Mouse (Mus musculus): Measurements from ENCODE around the gene Nrap. TPM values are rescaled to one million over a fixed set of nuclear protein-coding genes. Genes with fewer than 3 reads are reported as not detected.
"Not testable (repeated sequence)": the region's sequence is repeated elsewhere in the genome, so short reads cannot be mapped to it uniquely, and the experiment has no call there.

Nrap gene
- polyA plus RNA-seq, 1 experiment from 2014 or later = 0.09 TPM

GRCm38 (mm10) chr19:56419452-56419851 is 29.6 kb upstream of the Nrap start:
- WGBS = 63% methylated on average over 9 of the region's 9 CpGs
- H3K36me3 ChIP-seq = no peaks in the 10 kb centered on the region
- H3K9me3 ChIP-seq (replicated peaks) = no peaks in the 10 kb centered on the region
- H3K27ac ChIP-seq = no peak overlapping the region
- DNase-seq (ENCODE audit: low spot score) = peak; percentile 58
- no peaks in the 10 kb centered on the region for H3K27me3 ChIP-seq (ENCODE audit: low read depth, poor library complexity, severe bottlenecking)
- H3K4me3 ChIP-seq = no peak overlapping the region
- peaks cover 27% of the 10 kb centered on the region for H3K4me1 ChIP-seq

GRCm38 (mm10) chr19:56418404-56418803 is 28.6 kb upstream of the Nrap start:
- no peak for DNase-seq (ENCODE audit: low spot score)
- Histone ChIP-seq H3K4me1 (peaks cover 20% of the 10 kb centered on the region), H3K9me3 (replicated peaks) (no peaks in the 10 kb centered on the region), H3K27me3 (ENCODE audit: low read depth, poor library complexity, severe bottlenecking) (no peaks in the 10 kb centered on the region), H3K27ac (no peak overlapping the region), H3K36me3 (no peaks in the 10 kb centered on the region), H3K4me3 (no peak overlapping the region)
- 85% methylated on average over 4 of the region's 4 CpGs for WGBS

GRCm38 (mm10) chr19:56409884-56410283 is 20.0 kb upstream of the Nrap start:
- DNase-seq (ENCODE audit: low spot score); H3K4me3 ChIP-seq; H3K9me3 ChIP-seq (replicated peaks); H3K4me1 ChIP-seq; H3K27ac ChIP-seq; H3K27me3 ChIP-seq (ENCODE audit: low read depth, poor library complexity, severe bottlenecking): not testable (repeated sequence)
- H3K36me3 ChIP-seq = peaks cover 42% of the 10 kb centered on the region
- WGBS = 96% methylated on average over 4 of the region's 4 CpGs

- peaks cover 53% of the 10 kb centered on the region for H3K36me3 ChIP-seq
- no peak overlapping the region for H3K4me3 ChIP-seq
- H3K27me3 ChIP-seq (ENCODE audit: low read depth, poor library complexity, severe bottlenecking) = no peaks in the 10 kb centered on the region
- peaks cover 17% of the 10 kb centered on the region for H3K4me1 ChIP-seq
- WGBS = 96% methylated on average over 7 of the region's 7 CpGs
- no peak overlapping the region for H3K27ac ChIP-seq
- H3K9me3 ChIP-seq (replicated peaks) = no peaks in the 10 kb centered on the region
- no peak for DNase-seq (ENCODE audit: low spot score)
Measured at GRCm38 (mm10) chr19:56406581-56406980, 16.7 kb upstream of the Nrap start.

GRCm38 (mm10) chr19:56405824-56406223 is 16.0 kb upstream of the Nrap start:
- Histone ChIP-seq H3K27me3 (ENCODE audit: low read depth, poor library complexity, severe bottlenecking) (no peaks in the 10 kb centered on the region), H3K4me3 (no peak overlapping the region), H3K36me3 (peaks cover 53% of the 10 kb centered on the region), H3K9me3 (replicated peaks) (no peaks in the 10 kb centered on the region), H3K27ac (no peak overlapping the region), H3K4me1 (peaks cover 25% of the 10 kb centered on the region)
- WGBS = 96% methylated on average over 4 of the region's 4 CpGs
- DNase-seq (ENCODE audit: low spot score) = no peak

- Histone ChIP-seq H3K4me1 (peaks cover 57% of the 10 kb centered on the region), H3K36me3 (peaks cover 31% of the 10 kb centered on the region), H3K9me3 (replicated peaks) (no peaks in the 10 kb centered on the region), H3K27ac (peak overlapping the region; percentile 56; the same call in 1 of the 2 replicates), H3K4me3 (no peak overlapping the region), H3K27me3 (ENCODE audit: low read depth, poor library complexity, severe bottlenecking) (no peaks in the 10 kb centered on the region)
- 61% methylated on average over 6 of the region's 6 CpGs for WGBS
- no peak for DNase-seq (ENCODE audit: low spot score)
Measured at GRCm38 (mm10) chr19:56401864-56402263, 12.0 kb upstream of the Nrap start.

- Histone ChIP-seq H3K27me3 (ENCODE audit: low read depth, poor library complexity, severe bottlenecking) (peaks cover 12% of the 10 kb centered on the region), H3K9me3 (replicated peaks) (no peaks in the 10 kb centered on the region), H3K27ac (0 out of 2 replicates have a peak overlapping the region, but pooled peaks have one; percentile 25), H3K36me3 (peaks cover 18% of the 10 kb centered on the region), H3K4me3 (0 out of 2 replicates have a peak overlapping the region, but pooled peaks have one; percentile 10), H3K4me1 (peaks cover 63% of the 10 kb centered on the region)
- no peak for DNase-seq (ENCODE audit: low spot score)
- 50% methylated on average over 14 of the region's 14 CpGs for WGBS
Measured at GRCm38 (mm10) chr19:56400200-56400599, 10.4 kb upstream of the Nrap start.

- peaks cover 22% of the 10 kb centered on the region for H3K27me3 ChIP-seq (ENCODE audit: low read depth, poor library complexity, severe bottlenecking)
- H3K4me1 ChIP-seq = peaks cover 76% of the 10 kb centered on the region
- no peak for DNase-seq (ENCODE audit: low spot score)
- no peak overlapping the region for H3K4me3 ChIP-seq
- H3K36me3 ChIP-seq = peaks cover 4% of the 10 kb centered on the region; the same call in 1 of the 2 replicates
- no peak overlapping the region for H3K27ac ChIP-seq
- no peaks in the 10 kb centered on the region for H3K9me3 ChIP-seq (replicated peaks)
Measured at GRCm38 (mm10) chr19:56398528-56398795, 8.6 kb upstream of the Nrap start.

GRCm38 (mm10) chr19:56397663-56398527 is 8.1 kb upstream of the Nrap start:
- peaks cover 75% of the 10 kb centered on the region for H3K4me1 ChIP-seq
- H3K4me3 ChIP-seq = peak overlapping the region; percentile 67
- H3K27me3 ChIP-seq (ENCODE audit: low read depth, poor library complexity, severe bottlenecking) = peaks cover 22% of the 10 kb centered on the region
- peak overlapping the region; percentile 95 for H3K27ac ChIP-seq
- 51% methylated on average over 11 of the region's 11 CpGs for WGBS
- DNase-seq (ENCODE audit: low spot score) = no peak
- H3K36me3 ChIP-seq = peaks cover 4% of the 10 kb centered on the region; the same call in 1 of the 2 replicates
- no peaks in the 10 kb centered on the region for H3K9me3 ChIP-seq (replicated peaks)

- no peaks in the 10 kb centered on the region for H3K9me3 ChIP-seq (replicated peaks)
- H3K27ac ChIP-seq = peak within 1 kb of the TSS; percentile 95
- DNase-seq (ENCODE audit: low spot score) = peak; percentile 83
- peak within 1 kb of the TSS; percentile 67 for H3K4me3 ChIP-seq
- peaks cover 4% of the 10 kb centered on the region; the same call in 1 of the 2 replicates for H3K36me3 ChIP-seq
- H3K4me1 ChIP-seq = peaks cover 66% of the 10 kb centered on the region
- H3K27me3 ChIP-seq (ENCODE audit: low read depth, poor library complexity, severe bottlenecking) = peaks cover 22% of the 10 kb centered on the region
- WGBS = 1% methylated on average over 78 of the region's 78 CpGs
Measured at GRCm38 (mm10) chr19:56396669-56397621, 7.1 kb upstream of the Nrap start, which contains the start of gene Casp7. Gene Casp7, plus strand, starts transcription at chr19:56397129.

GRCm38 (mm10) chr19:56396227-56396626 is 6.4 kb upstream of the Nrap start:
- Histone ChIP-seq H3K27ac (no peak overlapping the region), H3K27me3 (ENCODE audit: low read depth, poor library complexity, severe bottlenecking) (peaks cover 22% of the 10 kb centered on the region), H3K9me3 (replicated peaks) (no peaks in the 10 kb centered on the region), H3K4me1 (peaks cover 61% of the 10 kb centered on the region), H3K36me3 (peaks cover 4% of the 10 kb centered on the region; the same call in 1 of the 2 replicates), H3K4me3 (peak overlapping the region; percentile 67)
- no peak for DNase-seq (ENCODE audit: low spot score)
- 41% methylated on average over 12 of the region's 12 CpGs for WGBS

- Histone ChIP-seq H3K36me3 (peaks cover 3% of the 10 kb centered on the region; the same call in 1 of the 2 replicates), H3K9me3 (replicated peaks) (no peaks in the 10 kb centered on the region), H3K27me3 (ENCODE audit: low read depth, poor library complexity, severe bottlenecking) (peaks cover 22% of the 10 kb centered on the region), H3K4me3 (no peak overlapping the region), H3K27ac (peak overlapping the region; percentile 42; the same call in 1 of the 2 replicates), H3K4me1 (peaks cover 53% of the 10 kb centered on the region)
- WGBS = 84% methylated on average over 16 of the region's 16 CpGs
- no peak for DNase-seq (ENCODE audit: low spot score)
Measured at GRCm38 (mm10) chr19:56395183-56395935, 5.5 kb upstream of the Nrap start.
